Mouse (Mus musculus) urinary bladder, adult 2 months (tissue): ENCODE data around the gene Ly6g6f. TPM values are rescaled to one million over a fixed set of nuclear protein-coding genes. Genes with fewer than 3 reads are reported as not detected.

Source experiments
- DNase-seq: peaks from one replicate; pipeline ENCODE4 v3.0.0; 2022; ENCODE audit warnings: low spot score
- polyA plus RNA-seq: library from polyadenylated mRNA; depleted of rRNA; stranded (reverse); fragments of >200 nt; gene quantifications from 2 replicates; pipeline ENCODE4 v1.2.3, GENCODE M21; 2012

Gene Ly6g6f
- polyA plus RNA-seq, 1 experiment, result 0.15 TPM

DNA sequence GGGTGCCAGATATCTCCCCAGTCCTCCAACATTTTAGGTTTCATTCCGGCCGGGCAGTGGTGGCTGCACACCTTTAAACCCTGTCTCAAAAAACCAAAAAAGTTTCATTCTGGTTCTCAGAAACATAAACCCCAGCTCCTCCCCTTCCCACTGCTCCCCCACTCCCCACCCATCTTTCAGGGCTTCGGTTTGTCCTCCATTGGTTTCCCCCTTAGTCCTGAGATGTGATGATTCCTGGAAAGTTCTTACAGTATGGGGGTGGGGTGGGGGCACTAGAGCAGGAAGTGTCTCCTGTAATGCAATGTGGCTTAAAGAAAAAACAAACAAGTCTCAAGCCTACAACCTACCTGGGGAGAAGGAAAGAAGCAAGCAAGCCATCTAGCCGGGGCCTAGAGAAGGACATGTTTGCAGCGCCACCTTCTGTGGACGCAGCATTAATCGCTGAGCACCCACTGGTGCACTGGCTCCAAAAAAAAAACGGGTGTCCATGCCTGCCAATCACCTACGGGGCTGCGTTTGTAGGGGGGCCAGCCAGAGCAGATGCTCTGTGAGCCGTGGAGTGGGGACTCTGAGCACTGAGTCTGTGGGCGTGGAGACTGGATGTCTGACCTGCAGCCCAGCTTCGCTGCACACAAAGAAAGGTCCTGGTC lies 20.5 kb upstream of the Ly6g6f start:
- no peak for DNase-seq

DNA sequence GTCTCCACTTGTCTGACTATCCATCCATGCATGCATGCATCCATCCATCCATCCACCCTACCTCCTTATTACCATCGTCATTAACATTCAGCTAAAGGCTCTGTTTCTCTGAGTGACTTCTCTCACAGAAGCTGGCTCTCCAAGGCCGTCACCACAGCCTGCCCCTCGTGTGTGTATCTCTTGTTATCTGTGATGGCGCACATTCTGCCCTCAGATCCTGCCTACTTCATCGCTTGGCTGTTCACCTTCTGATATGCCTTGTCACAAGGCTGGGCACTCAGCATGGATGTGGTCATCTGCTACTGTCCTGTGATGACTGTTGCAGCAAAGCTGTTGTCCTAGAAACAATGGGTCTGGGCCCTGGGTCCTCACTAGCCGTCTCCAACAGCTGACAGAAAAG lies 19.3 kb upstream of the Ly6g6f start:
- no peak for DNase-seq

DNA sequence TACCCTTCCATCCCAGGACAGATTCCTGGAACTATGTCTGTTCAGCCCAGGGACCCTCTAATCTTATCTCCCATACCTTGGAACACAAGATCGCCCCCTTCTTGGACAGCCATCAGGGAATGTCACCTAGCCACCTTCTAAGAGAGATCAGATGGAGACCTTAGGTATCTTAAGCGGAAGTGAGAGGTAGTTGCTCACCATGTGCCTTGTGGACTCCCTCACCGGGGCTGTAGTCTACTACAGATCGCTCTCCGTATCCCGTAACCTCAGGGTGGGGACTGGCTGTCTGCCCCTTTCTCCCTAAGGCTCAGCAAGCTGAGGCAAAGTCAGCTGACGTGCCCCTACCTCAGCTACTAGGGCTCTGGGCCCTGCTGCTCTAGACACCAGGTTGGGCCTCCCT lies 18.7 kb upstream of the Ly6g6f start:
- DNase-seq, result no peak

DNA sequence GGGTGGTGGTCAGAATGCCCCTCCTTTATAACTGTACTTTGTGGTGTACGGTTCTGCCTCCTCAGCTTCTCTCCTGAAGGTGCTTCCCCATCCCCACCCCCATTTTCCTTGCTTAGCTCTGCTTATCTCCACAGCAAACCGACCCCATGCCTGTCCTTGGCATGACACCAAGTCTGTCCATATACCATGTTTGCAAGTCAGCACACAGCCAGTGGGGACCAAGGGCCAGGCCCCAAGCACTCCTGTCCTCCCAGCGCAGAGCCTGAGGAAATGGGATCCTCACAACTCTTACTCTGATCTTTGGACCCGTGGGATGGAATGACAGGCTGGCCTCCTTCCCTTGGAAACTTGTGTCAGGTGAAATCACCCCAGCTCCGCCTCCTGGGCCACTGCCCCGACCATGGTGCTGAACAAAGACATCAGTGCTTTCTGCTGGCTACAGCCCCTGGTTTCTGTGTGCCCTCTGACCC lies 17.8 kb upstream of the Ly6g6f start:
- DNase-seq, result no peak

DNA sequence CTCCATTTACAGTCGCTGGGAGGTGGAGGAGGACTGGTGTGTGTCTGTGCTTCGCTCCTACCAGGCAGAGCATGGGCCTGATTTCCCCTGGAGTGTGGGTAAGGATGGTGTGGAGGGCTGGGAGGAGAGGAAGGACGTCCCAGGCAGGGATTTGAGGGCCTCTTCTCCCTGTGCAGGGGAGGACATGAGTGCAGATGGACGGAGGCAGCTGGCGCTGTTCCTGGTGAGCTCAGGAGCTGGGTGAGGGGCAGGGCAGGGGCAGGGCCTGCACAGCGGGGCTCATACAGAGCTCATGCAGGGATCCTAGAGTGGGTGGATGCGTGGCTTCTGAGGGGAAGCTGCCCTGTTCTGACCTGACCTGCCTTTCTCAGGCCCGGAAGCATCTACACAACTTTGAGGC lies 16.9 kb upstream of the Ly6g6f start:
- DNase-seq, result no peak

DNA sequence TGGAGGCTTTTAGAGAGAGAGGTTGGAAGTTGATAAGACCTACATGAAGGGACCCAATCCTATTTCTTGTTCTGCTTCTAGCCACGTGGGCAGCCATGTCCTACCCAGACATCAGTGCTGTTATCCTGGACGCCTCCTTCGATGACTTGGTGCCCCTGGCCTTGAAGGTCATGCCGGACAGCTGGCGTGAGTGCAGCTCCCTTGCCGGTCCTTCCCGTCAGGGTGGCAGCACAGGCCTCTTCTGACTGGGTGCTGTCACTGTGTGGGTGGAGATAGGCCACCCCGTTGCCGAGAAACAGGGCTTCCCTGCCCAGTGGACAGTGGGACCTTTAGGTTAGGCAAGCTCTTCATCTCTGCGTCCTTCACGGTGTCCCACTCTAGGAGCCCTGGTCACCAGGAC lies 15.8 kb upstream of the Ly6g6f start:
- DNase-seq, result no peak

DNA sequence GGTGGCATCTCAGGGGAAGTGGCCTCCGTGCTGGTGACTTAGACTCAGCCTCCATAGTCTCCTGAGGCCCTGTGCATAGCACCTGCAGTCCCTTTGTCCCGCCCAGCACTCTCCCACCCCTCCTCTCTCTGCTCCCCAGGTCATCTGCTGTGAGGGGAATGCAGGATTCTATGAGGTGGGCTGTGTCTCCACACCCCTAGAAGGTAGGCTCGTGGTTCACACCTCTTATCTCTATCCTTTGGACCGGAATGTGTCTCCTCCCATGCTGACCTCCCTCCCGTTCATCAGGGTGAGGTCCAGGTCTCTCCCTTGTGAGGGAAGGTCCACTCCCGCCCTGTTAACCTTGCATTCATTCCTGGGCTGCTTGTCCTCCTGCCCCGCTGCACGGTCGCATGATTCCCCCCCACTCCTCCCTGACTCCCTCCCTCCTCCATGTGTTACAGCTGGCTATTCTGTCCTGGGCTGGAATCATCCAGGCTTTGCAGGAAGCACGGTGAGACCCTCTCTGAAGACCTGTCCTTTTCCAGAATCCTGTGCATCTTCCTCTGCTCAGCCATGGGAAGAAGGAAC lies 14.9 kb upstream of the Ly6g6f start:
- DNase-seq, result no peak

DNA sequence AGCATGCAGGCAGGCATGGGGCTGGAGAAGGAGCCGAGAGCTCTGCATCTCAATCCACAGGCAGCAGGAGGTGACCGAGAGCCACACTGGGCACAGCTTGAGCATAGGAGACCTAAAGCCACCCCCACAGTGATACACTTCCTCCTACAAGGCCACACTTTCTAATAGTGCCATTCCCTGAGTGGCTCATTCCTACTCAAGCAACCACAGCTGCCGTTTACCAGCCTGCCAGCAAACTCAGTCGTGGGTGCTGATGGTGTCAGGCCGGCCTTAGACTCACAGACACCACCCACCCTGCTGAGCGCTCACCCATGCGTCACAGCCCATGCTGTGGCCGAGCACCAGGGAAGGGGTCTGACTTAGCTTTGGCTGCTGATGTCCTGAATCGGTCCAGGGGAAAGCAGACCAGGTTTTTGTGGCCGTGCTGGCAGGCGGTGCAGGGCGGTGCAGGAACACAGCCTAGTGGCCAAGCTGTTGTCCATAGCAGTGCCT lies 11.8 kb upstream of the Ly6g6f start:
- DNase-seq, result no peak

DNA sequence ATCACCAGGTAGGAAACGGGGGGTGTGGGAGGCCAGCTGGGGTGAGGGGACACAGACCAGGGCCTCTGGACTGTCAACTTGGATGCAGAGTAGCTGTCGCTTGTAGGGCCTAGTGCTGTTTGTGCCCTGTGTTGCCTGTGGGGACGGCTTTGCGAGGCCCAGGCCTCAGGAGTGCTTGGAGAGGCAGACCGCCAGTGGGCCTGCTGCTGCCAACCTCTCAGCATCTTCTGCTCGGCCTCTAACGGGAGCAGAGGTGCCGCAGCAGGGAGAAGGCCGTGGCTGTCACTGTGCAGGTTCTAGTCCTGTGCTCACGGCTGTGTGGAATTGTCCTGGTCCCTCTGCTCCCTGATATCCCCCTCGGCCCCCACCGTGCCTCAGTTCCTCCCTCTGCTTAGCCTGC lies 11.2 kb upstream of the Ly6g6f start:
- no peak for DNase-seq

DNA sequence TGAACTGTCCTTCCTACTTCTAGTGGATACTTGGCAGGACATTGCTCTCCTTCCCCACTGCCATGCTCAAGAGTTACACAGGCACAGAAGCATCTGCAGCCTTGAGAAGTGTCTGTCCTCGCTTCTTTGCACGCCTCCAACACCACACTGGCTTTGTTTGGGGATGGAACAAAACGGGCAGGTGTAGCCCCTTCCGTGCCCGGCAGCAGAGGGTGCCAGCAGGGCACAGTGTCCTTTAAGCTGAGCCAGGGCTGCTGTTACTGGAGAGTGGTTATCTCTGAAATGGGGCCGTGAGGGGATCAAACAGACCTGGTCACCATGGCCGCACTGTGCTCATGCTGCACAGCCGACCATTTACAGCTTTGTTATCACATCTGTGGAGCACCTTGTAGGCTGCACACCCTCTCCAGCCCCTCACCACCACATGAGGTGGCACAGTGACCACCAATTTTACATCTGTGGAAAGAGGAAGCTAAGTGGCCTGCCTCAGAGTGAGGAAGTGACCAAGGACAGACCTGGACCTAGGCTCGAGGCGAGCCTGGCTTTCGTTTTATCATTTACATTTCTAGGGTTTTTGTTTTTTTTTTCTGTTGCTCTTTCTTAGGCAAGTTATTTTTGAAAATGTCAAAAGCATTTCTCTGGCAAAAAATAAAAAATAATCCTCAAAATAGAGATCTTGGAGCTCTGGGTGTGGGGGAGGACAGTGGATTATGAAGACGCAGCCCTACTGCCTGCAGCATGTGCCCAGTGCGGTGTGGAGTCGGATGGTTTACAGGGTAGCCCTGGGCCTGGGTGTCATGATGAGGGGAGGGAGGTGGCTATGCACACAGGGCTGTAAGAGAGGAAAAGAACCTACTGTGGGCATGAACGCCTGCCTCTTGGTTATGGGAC lies 9.3 kb upstream of the Ly6g6f start:
- no peak for DNase-seq

DNA sequence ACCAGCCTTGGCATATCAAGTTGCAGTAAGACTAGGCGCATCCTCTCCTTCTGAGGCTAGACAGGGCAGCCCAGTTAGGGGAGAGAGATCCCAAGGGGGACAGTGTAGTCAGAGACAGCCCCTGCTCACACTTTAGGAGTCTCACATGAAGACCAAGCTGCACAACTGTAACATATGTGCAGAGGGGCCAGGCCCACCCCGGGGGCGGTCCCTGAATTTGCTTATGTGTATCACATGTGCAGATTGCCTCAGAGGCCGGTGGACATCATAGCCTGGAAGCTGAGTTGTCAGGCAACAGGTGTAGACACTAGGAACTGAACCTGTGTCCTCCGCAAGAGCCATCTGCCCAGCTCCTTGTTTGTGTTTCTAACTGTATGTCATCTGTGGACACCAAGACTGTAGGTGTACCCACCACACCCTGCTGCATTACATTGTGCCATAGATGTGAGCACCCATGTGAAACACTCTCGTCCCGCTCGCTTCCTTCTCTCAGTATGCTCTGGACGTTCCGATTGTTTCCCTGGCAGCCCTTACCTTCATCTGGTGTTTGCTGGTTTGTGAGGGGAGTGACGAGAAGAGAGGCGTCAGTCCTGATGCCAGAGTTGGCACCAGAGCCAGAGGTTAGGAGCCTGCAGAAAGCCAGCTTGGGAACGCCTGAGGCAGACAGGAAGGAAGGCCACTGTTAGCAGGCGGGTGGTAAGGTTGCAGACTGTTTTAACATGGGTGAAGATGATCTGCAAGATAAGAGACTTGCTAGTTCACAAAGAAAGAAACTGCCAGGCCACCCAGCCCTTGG lies 7.2 kb upstream of the Ly6g6f start:
- no peak for DNase-seq

DNA sequence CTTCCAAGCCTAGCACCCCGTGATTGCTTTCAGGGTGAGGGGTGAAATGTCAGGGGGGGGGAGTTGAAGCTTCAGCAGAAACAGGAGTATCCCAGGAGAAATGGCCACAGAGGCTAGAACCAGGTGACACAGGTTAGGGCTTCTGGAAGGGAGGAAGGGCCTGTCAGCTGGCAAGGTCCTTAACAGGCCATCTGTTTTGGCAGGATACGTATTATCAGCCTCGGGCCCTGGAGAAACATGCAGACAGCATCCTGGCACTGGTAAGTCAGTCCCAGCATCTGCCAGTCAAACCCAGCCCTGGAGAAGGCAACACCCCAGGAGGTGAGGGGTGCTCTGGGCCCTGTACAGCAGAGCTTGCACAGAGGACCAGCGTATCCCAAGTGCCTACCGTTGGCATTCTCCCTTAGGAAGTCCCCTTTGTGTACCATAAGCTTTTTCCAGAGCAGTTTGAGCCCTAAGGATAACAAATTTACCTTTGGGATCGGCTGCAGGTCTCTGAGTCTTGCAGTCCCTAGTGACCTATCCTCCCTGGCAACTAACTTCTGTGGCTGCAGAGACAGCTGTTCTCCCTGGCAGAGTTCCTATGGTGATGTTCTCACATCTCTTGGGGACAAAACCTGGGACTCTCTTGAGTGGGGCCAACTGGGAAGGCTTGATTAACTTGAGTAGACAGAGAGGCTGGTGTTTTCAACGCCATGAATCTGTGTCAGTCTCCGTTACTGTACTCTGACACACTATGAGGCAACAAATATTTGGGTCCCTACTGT lies 4.9 kb upstream of the Ly6g6f start:
- no peak for DNase-seq

DNA sequence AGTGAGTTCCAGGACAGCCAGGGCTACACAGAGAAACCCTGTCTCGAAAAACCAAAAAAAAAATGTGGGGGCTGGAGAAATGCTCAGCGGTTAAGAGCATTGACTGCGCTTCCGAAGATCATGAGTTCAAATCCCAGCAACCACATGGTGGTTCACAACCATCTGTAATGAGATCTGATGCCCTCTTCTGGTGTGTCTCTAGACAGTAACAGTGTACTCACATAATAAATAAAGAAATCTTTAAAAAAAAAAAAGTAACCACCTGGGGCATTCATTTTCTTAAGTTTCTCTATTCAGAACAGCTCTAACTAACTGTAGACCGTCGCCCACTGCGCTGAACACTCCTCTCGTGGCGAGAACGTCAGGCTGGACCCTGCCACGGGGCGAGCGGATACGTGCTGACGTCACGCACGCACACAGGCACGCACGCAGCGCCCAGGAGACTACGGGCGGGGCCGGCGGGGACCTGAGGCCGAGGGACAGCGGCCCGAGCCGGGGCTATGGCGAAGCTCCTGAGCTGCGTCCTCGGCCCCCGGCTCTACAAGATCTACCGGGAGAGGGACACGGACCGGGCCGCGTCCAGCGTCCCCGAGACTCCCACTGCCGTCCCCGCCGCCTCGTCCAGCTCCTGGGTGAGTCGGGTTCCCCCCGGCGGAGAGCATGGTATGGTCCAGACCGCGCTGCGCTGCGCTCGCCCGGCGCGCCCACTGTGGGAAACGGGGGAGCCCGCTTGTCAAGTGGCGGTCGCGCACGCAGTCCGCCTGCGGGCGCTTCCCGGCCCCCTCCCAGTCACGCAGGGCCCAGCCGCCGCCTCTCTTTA lies 3.6 kb upstream of the Ly6g6f start, which contains the start of gene Abhd16a:
TSS of gene Abhd16a (plus strand) at position 439 of the 820 bp plus-strand sequence.
- DNase-seq, result peak; percentile 91

DNA sequence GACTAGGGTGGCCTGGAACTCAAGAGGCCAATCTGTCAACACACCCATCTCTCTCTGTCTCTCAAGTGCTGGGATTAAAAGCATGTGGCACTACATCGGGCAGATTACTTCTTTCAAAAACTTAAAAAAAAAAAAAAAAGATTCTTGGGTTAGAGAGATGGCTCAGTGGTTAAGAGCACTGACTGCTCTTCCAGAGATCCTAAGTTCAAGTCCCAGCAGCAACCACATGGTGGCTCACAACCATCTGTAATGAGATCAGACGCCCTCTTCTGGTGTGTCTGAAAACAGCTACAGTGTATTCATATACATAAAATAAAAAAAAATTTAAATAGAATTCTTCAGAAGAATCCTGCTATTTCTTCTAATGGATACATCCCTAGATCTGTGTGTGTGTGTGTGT lies 2.7 kb upstream of the Ly6g6f start:
- DNase-seq, result no peak

DNA sequence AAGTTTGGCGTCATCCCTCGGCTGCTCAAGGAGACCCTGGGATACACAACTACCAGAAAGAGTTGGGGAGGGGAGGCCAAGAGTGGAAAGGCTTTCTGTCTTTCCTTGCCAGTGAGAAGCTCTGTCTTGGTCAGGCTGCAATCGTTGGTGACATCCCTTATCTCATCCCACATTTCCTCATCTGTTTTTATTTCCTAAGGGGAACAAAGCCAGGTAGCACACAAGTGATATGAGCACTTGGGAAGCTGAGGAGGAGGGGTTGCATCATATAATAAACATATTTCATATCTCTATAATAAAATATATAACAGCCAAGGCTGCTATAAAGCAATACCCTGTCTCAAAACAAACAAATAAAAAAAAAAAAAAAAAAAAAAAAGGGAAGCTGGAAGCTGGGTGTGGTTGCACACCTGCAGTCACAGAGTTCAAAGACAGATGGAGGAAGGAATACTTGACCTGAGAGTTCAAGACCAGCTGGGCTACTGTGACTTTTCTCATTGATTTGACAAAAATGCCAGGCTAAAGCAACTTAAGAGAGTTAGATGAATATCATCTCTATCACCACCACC lies 1.4 kb downstream of the Ly6g6f start:
- no peak for DNase-seq

DNA sequence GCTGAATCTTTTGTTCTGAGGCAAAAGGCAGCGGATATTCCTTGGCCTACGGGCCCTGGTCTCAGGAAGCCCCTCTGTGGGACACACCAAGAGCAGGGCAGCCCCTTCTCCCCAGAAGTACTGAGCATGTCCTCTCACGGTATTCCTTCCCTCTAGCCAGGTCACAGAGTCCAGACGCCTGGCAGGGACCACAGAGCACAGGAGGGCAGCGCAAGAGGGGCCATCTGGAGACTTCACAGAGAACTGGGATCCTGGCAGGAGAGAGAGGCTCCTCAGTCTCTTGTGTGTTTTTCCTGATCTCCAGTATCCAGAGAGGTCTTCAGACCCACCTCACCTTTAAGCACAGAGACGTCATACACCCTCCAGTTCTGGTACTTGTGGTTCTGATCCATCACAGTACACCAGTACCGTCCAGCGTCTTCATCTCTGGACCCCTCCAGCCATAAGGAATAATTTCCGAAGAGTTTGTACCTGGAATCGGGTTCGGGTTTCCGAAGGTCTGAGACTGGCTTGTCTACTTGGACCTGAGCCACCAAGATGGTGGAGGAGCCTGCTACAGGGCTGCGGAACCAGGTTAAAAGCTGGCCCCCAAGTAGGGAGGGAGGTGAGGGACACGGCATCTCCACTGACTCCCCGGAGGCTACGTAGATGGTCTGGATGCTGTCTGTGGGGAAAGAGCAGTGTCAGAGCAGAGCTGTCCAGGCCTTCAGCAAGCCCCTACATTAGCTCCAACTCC lies 2.4 kb downstream of the Ly6g6f start:
- no peak for DNase-seq

DNA sequence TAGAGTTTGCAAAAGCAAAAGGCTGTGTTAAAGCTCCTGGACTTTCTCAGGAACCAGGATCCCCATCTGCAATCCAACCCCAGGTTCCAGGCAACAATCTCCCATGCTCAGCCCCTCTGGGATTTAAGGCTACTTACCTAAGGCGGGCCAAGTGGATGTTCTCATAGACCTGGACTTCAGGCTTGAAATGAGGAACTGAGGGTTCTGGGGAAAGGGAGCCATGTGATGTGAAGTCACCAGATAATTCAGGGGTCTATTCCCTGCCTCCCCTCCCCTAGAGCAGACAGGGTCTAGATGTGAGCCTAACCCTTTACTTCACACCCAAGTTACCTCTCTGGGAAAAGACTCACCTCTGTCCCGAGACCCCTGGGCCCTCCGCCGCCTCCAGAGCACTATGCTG lies 4.7 kb downstream of the Ly6g6f start:
- no peak for DNase-seq

DNA sequence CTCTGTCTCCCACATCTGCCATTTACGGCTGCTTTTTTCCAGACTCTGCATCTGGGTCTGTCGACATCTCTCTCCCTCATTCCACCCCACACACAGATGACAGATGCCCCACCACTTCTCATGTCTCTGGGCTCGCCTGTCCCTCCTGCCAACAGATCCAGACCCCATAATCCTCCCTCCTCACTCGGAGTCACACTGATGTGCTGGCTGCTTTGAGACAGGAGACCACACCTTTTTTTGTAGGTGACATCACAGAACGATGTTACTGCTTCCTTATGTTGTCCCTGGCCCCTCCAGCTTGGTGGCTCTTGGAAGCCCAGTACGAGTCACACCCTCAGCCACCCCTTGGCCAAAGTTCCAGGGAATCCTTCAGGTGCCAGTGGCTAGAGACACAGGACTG lies 5.2 kb downstream of the Ly6g6f start:
- DNase-seq, result no peak

DNA sequence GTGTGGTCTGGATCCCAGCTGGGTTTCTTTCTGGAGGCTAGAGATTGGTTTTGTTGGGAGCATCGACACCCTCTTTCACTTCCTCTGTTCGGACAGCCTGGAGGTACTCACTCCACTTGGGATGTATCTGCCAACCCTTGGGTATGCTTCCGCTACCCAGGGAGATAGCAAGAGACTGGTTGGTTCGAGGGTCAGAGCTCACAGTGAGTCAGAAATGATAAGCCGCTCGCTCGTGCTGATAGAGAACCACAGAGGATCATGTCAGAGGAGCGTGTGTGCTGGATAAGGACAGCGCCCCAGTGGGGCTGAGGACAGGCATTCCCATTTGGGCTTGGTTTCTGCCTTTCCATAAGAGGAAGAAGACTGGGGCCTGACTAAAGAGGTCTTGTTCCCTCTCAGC lies 5.6 kb downstream of the Ly6g6f start:
- no peak for DNase-seq
